Mouse (Mus musculus): ENCODE results near the gene Rpl7l1. TPM values are rescaled to one million over a fixed set of nuclear protein-coding genes. Genes with fewer than 3 reads are reported as not detected.
"Not testable (repeated sequence)": the region's sequence is repeated elsewhere in the genome, so short reads cannot be mapped to it uniquely, and the experiment has no call there.

The Rpl7l1 gene
- polyA plus RNA-seq, 1 experiment from 2014 or later: 171 TPM

DNA sequence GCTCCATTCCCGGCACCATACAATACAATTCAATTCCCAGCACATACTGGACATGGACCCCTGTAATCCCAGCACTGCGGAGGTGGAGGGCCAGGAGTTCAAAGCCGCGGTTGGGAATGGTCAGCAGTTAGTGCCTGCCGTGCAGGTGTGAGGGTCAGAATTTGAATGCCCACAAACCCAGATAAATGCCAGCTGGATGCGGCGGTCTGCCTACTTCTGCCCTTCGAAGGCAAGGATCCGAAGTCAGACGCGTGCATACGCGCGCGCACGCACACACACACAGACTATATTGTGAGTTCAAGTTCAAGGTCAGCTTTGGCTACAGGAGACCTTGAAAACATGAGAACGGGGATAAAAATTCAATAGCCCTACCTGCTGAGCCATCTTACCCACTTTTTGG is 10.9 kb downstream of the Rpl7l1 start:
- H3K4me3 ChIP-seq (ENCODE audit: low read depth, low read length): peak overlapping the region; percentile 91
- H3K27ac ChIP-seq (ENCODE audit: low read depth): peak overlapping the region; percentile 86; the same call in 1 of the 2 replicates
- no peak for TF ChIP-seq CTCF (IDR thresholded peaks at IDR 0.05; ENCODE audit: low read depth)
- peaks cover 27% of the 10 kb centered on the region for H3K36me3 ChIP-seq (ENCODE audit: insufficient read depth)
- no peaks in the 10 kb centered on the region for H3K9me3 ChIP-seq (ENCODE audit: low read depth, low read length)
- H3K4me1 ChIP-seq (ENCODE audit: insufficient read depth): peaks cover 5% of the 10 kb centered on the region; the same call in 1 of the 2 replicates
- peak overlapping the region; percentile 79 for H3K9ac ChIP-seq
- H3K4me2 ChIP-seq: peak overlapping the region; percentile 75
- ATAC-seq (ENCODE audit: insufficient read depth): no peak
- no peak for DNase-seq
- no peaks in the 10 kb centered on the region for H3K27me3 ChIP-seq (ENCODE audit: insufficient read depth, low read length)
- WGBS: 52% methylated on average over 17 of the region's 17 CpGs

GRCm38 (mm10) chr17:46771025-46771424 is 11.4 kb downstream of the Rpl7l1 start:
- 82% methylated on average over 4 of the region's 4 CpGs for WGBS
- ATAC-seq (ENCODE audit: insufficient read depth): no peak
- Histone ChIP-seq H3K4me1 (ENCODE audit: insufficient read depth) (peaks cover 5% of the 10 kb centered on the region; the same call in 1 of the 2 replicates), H3K9ac (no peak overlapping the region), H3K9me3 (ENCODE audit: low read depth, low read length) (no peaks in the 10 kb centered on the region), H3K27me3 (ENCODE audit: insufficient read depth, low read length) (no peaks in the 10 kb centered on the region), H3K4me2 (no peak overlapping the region), H3K36me3 (ENCODE audit: insufficient read depth) (peaks cover 21% of the 10 kb centered on the region), H3K4me3 (ENCODE audit: low read depth, low read length) (no peak overlapping the region), H3K27ac (ENCODE audit: low read depth) (no peak overlapping the region)
- TF ChIP-seq CTCF (IDR thresholded peaks at IDR 0.05; ENCODE audit: low read depth): peak; percentile 28
- peak; percentile 37 for DNase-seq

- H3K27ac ChIP-seq (ENCODE audit: low read depth): no peak overlapping the region
- peaks cover 16% of the 10 kb centered on the region for H3K36me3 ChIP-seq (ENCODE audit: insufficient read depth)
- H3K4me1 ChIP-seq (ENCODE audit: insufficient read depth): peaks cover 5% of the 10 kb centered on the region; the same call in 1 of the 2 replicates
- DNase-seq: no peak
- H3K9ac ChIP-seq: no peak overlapping the region
- H3K4me2 ChIP-seq: no peak overlapping the region
- H3K9me3 ChIP-seq (ENCODE audit: low read depth, low read length): no peaks in the 10 kb centered on the region
- WGBS: 84% methylated on average over 11 of the region's 11 CpGs
- no peak overlapping the region for H3K4me3 ChIP-seq (ENCODE audit: low read depth, low read length)
- no peaks in the 10 kb centered on the region for H3K27me3 ChIP-seq (ENCODE audit: insufficient read depth, low read length)
- no peak for TF ChIP-seq CTCF (IDR thresholded peaks at IDR 0.05; ENCODE audit: low read depth)
- no peak for ATAC-seq (ENCODE audit: insufficient read depth)
Measured at GRCm38 (mm10) chr17:46770546-46770945, 11.9 kb downstream of the Rpl7l1 start.

DNA sequence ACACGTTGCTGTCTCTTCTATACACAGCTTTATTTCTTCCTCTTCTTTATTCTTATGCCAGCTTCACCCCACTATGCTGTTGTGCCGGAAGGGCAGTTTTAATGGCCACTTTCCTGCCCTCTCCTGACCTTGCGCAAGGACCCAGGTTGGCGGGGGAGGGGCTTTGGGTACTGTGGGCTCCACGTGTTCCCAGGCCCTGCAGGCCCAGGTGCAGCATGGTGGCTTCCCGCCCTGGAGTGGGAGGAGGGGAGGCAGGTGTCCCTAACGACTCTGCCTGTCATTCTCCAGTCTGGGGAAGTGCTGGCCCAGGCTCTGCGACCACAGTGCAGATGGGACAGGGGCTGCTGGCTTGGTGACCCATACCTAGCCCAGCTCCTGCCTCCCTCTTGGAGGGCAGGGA is 14.6 kb downstream of the Rpl7l1 start:
- TF ChIP-seq CTCF (IDR thresholded peaks at IDR 0.05; ENCODE audit: low read depth): no peak
- no peak for ATAC-seq (ENCODE audit: insufficient read depth)
- Histone ChIP-seq H3K4me1 (ENCODE audit: insufficient read depth) (peaks cover 5% of the 10 kb centered on the region; the same call in 1 of the 2 replicates), H3K9me3 (ENCODE audit: low read depth, low read length) (no peaks in the 10 kb centered on the region), H3K4me3 (ENCODE audit: low read depth, low read length) (no peak overlapping the region), H3K36me3 (ENCODE audit: insufficient read depth) (no peaks in the 10 kb centered on the region), H3K9ac (no peak overlapping the region), H3K27me3 (ENCODE audit: insufficient read depth, low read length) (no peaks in the 10 kb centered on the region), H3K4me2 (no peak overlapping the region), H3K27ac (ENCODE audit: low read depth) (no peak overlapping the region)
- WGBS: 47% methylated on average over 8 of the region's 8 CpGs
- DNase-seq: no peak

DNA sequence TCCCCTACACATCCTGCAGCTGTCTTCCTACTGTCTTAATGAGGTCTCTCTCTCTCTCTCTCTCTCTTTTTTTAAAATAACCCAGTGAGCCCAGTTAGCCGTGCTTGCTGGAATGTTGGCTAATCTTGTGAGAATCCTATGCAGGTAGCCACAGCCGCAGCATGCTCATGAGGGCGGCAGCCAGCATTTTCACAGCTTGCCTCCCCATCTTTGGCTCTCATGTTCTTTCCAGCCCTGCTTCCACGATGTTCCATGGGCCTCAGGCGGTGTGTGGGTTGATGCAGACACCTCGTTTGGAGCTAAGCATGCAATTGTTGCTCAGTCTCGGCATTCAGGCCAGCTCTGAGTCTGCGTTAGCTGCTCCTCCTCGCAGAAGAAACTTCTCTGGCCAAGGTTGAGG is 17.6 kb downstream of the Rpl7l1 start:
- H3K4me3 ChIP-seq (ENCODE audit: low read depth, low read length); H3K4me1 ChIP-seq (ENCODE audit: insufficient read depth); DNase-seq; H3K36me3 ChIP-seq (ENCODE audit: insufficient read depth); H3K4me2 ChIP-seq; ATAC-seq (ENCODE audit: insufficient read depth); H3K27me3 ChIP-seq (ENCODE audit: insufficient read depth, low read length); H3K27ac ChIP-seq (ENCODE audit: low read depth); H3K9me3 ChIP-seq (ENCODE audit: low read depth, low read length); H3K9ac ChIP-seq: not testable (repeated sequence)
- 53% methylated on average over 8 of the region's 9 CpGs for WGBS

- DNase-seq: no peak
- no peak for ATAC-seq (ENCODE audit: insufficient read depth)
Measured at GRCm38 (mm10) chr17:46763544-46763943, 18.9 kb downstream of the Rpl7l1 start, which contains the start of gene Ptcra. TSS of gene Ptcra (minus strand) at chr17:46763712.

GRCm38 (mm10) chr17:46758753-46759152 is 23.7 kb downstream of the Rpl7l1 start:
- no peak overlapping the region for H3K9ac ChIP-seq
- H3K4me1 ChIP-seq (ENCODE audit: insufficient read depth): no peaks in the 10 kb centered on the region
- no peak for ATAC-seq (ENCODE audit: insufficient read depth)
- H3K4me2 ChIP-seq: no peak overlapping the region
- no peaks in the 10 kb centered on the region for H3K27me3 ChIP-seq (ENCODE audit: insufficient read depth, low read length)
- no peaks in the 10 kb centered on the region for H3K9me3 ChIP-seq (ENCODE audit: low read depth, low read length)
- H3K36me3 ChIP-seq (ENCODE audit: insufficient read depth): no peaks in the 10 kb centered on the region
- no peak overlapping the region for H3K4me3 ChIP-seq (ENCODE audit: low read depth, low read length)
- DNase-seq: no peak
- WGBS: 74% methylated on average over 12 of the region's 12 CpGs
- H3K27ac ChIP-seq (ENCODE audit: low read depth): no peak overlapping the region
- TF ChIP-seq CTCF (IDR thresholded peaks at IDR 0.05; ENCODE audit: low read depth): no peak

More at GRCm38 (mm10) chr17:46763544-46763943, 18.9 kb downstream of the Rpl7l1 start, which contains the start of gene Ptcra:
- H3K4me2 ChIP-seq: no peak within 1 kb of the TSS
- no peak within 1 kb of the TSS for H3K9ac ChIP-seq
- no peaks in the 10 kb centered on the region for H3K4me1 ChIP-seq (ENCODE audit: insufficient read depth)
- no peak within 1 kb of the TSS for H3K4me3 ChIP-seq (ENCODE audit: low read depth, low read length)
- no peak within 1 kb of the TSS for H3K27ac ChIP-seq (ENCODE audit: low read depth)
- 83% methylated on average over 2 of the region's 2 CpGs for WGBS
- no peak for TF ChIP-seq CTCF (IDR thresholded peaks at IDR 0.05; ENCODE audit: low read depth)
- H3K27me3 ChIP-seq (ENCODE audit: insufficient read depth, low read length): no peaks in the 10 kb centered on the region
- H3K36me3 ChIP-seq (ENCODE audit: insufficient read depth): no peaks in the 10 kb centered on the region
- H3K9me3 ChIP-seq (ENCODE audit: low read depth, low read length): no peaks in the 10 kb centered on the region

Measured in lung, embryonic 14.5 days (tissue).